Mouse (Mus musculus): ENCODE measurements around the gene Cd22. TPM values are rescaled to one million over a fixed set of nuclear protein-coding genes. Genes with fewer than 3 reads are reported as not detected.
"Not testable (repeated sequence)": the region's sequence is repeated elsewhere in the genome, so short reads cannot be mapped to it uniquely, and the experiment has no call there.

The Cd22 gene
- total RNA-seq, 2 experiments from 2014 or later = 0.73 to 0.90 TPM

- DNase-seq (ENCODE audit: low spot score in 2 of 2) = peak; percentile 30 to 63
These were observed 7.1 kb downstream of the Cd22 start for GRCm38 (mm10) chr7:30873083-30873482.

- DNase-seq (ENCODE audit: low spot score in 2 of 2) = no peak
These were observed 16.8 kb downstream of the Cd22 start for GRCm38 (mm10) chr7:30863386-30863785.

- no peak for DNase-seq (ENCODE audit: low spot score in 2 of 2)
These were observed 18.7 kb downstream of the Cd22 start, which contains the start of gene Ffar1 for GRCm38 (mm10) chr7:30861464-30861863. TSS of gene Ffar1 (minus strand) at chr7:30861564.

GRCm38 (mm10) chr7:30859635-30860402 is 20.3 kb downstream of the Cd22 start:
- no peak for DNase-seq (ENCODE audit: low spot score in 2 of 2)

- peak; percentile 29 to 63 for DNase-seq (ENCODE audit: low spot score in 2 of 2)
These were observed 20.9 kb downstream of the Cd22 start for GRCm38 (mm10) chr7:30859290-30859634.

GRCm38 (mm10) chr7:30857746-30858145 is 22.4 kb downstream of the Cd22 start:
- no peak for DNase-seq (ENCODE audit: low spot score in 2 of 2)

- no peak for DNase-seq (ENCODE audit: low spot score in 2 of 2)
These were observed 24.1 kb downstream of the Cd22 start, which contains the start of gene Ffar3 for GRCm38 (mm10) chr7:30856078-30856477. TSS of gene Ffar3 (minus strand) at chr7:30856178.

- no peak for DNase-seq (ENCODE audit: low spot score in 2 of 2)
These were observed 28.7 kb downstream of the Cd22 start for GRCm38 (mm10) chr7:30851421-30851820.

- no peak for DNase-seq (ENCODE audit: low spot score in 2 of 2)
These were observed 32.2 kb downstream of the Cd22 start for GRCm38 (mm10) chr7:30847934-30848333.

- no peak for DNase-seq (ENCODE audit: low spot score in 2 of 2)
These were observed 32.8 kb downstream of the Cd22 start for GRCm38 (mm10) chr7:30847386-30847785.

- no peak for DNase-seq (ENCODE audit: low spot score in 2 of 2)
These were observed 33.6 kb downstream of the Cd22 start for GRCm38 (mm10) chr7:30846505-30847053.

- no peak for DNase-seq (ENCODE audit: low spot score in 2 of 2)
These were observed 35.4 kb downstream of the Cd22 start for GRCm38 (mm10) chr7:30844676-30845297.

- no peak for DNase-seq (ENCODE audit: low spot score in 2 of 2)
These were observed 38.0 kb downstream of the Cd22 start for GRCm38 (mm10) chr7:30842092-30842491.

- no peak for DNase-seq (ENCODE audit: low spot score in 2 of 2)
These were observed 38.8 kb downstream of the Cd22 start for GRCm38 (mm10) chr7:30841379-30841778.

GRCm38 (mm10) chr7:30840306-30840705 is 39.8 kb downstream of the Cd22 start:
- no peak for DNase-seq (ENCODE audit: low spot score in 2 of 2)

- DNase-seq (ENCODE audit: low spot score in 2 of 2) = no peak
These were observed 42.9 kb downstream of the Cd22 start for GRCm38 (mm10) chr7:30837277-30837676.

- not testable (repeated sequence) for DNase-seq (ENCODE audit: low spot score in 2 of 2)
These were observed 47.5 kb downstream of the Cd22 start for GRCm38 (mm10) chr7:30832684-30833083.

- no peak for DNase-seq (ENCODE audit: low spot score in 2 of 2)
These were observed 47.9 kb downstream of the Cd22 start for GRCm38 (mm10) chr7:30832261-30832660.

- no peak for DNase-seq (ENCODE audit: low spot score in 2 of 2)
These were observed 50.7 kb downstream of the Cd22 start for GRCm38 (mm10) chr7:30829428-30829827.

- DNase-seq (ENCODE audit: low spot score in 2 of 2) = not testable (repeated sequence)
These were observed 51.3 kb downstream of the Cd22 start for GRCm38 (mm10) chr7:30828871-30829270.

- DNase-seq (ENCODE audit: low spot score in 2 of 2) = no peak
These were observed 53.5 kb downstream of the Cd22 start for GRCm38 (mm10) chr7:30826660-30827059.

GRCm38 (mm10) chr7:30824306-30824705 is 55.8 kb downstream of the Cd22 start:
- DNase-seq (ENCODE audit: low spot score in 2 of 2) = no peak
